Mouse (Mus musculus) C2C12 (cell line): ENCODE data around the gene Klhl3.

Source experiments
- CEBPB ChIP-seq: IDR thresholded peaks from one replicate; pipeline ENCODE4 v1.6.1; 2011; ENCODE audit warnings: low read depth, mild to moderate bottlenecking, control low read depth, moderate library complexity
- CTCF ChIP-seq: IDR thresholded peaks from one replicate; pipeline ENCODE4 v1.5.1; 2011; ENCODE audit not compliant: control insufficient read depth, insufficient read depth, insufficient read length
- MAX ChIP-seq: IDR thresholded peaks from one replicate; pipeline ENCODE4 v1.6.1; 2011; ENCODE audit warnings: mild to moderate bottlenecking, control low read depth

- no peak for TF ChIP-seq CEBPB
- TF ChIP-seq CTCF, result no peak
- TF ChIP-seq MAX, result no peak
These were observed 101.9 kb downstream of the Klhl3 start for GRCm38 (mm10) chr13:58011526-58011925.
